Mouse (Mus musculus) myocyte (in vitro differentiated cells): Measurements from ENCODE around the gene Chil5.
"Not testable (repeated sequence)": the region's sequence is repeated elsewhere in the genome, so short reads cannot be mapped to it uniquely, and the experiment has no call there.

Source experiments
- MYOG ChIP-seq, 3 experiments: IDR thresholded peaks; one replicate each; pipeline ENCODE4 v1.6.1; 2011; ENCODE audit warnings: control low read depth in 2 of 3, low read depth in 2 of 3, mild to moderate bottlenecking in 2 of 3; ENCODE audit not compliant: insufficient read length in 2 of 3, control insufficient read depth in 1 of 3, insufficient read depth in 1 of 3
- POLR2A ChIP-seq: IDR thresholded peaks from one replicate; pipeline ENCODE4 v1.6.1; 2011; ENCODE audit warnings: low read depth, mild to moderate bottlenecking, control low read depth, moderate library complexity; ENCODE audit not compliant: insufficient read length
- POLR2AphosphoS2 ChIP-seq: IDR thresholded peaks from one replicate; pipeline ENCODE4 v1.6.1; 2011; ENCODE audit warnings: low read depth, control low read depth; ENCODE audit not compliant: insufficient read length

DNA sequence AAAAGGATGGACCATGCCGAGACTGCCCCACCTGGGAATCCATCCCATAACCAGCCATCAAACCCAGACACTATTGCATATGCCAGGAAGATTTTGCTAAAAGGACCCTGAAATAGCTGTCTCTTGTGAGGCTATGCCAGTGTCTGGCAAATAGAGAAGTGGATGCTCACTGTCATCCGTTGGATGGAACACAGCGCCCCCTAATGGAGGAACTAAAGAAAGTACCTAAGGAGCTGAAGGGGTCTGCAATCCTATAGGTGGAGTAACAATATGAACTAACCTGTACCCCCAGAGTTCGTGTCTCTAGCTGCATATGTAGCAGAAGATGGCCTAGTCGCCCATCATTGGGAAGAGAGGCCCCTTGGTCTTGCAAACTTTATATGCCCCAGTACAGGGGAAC, 35.1 kb upstream of the Chil5 start:
- TF ChIP-seq POLR2A; MYOG (IDR thresholded peaks at IDR 0.05; ENCODE audit: control insufficient read depth in 1 of 3, insufficient read depth in 1 of 3, insufficient read length in 2 of 3, low read depth in 2 of 3); POLR2AphosphoS2: not testable (repeated sequence)
